Mouse (Mus musculus): ENCODE measurements around the gene Tet3.

DNA sequence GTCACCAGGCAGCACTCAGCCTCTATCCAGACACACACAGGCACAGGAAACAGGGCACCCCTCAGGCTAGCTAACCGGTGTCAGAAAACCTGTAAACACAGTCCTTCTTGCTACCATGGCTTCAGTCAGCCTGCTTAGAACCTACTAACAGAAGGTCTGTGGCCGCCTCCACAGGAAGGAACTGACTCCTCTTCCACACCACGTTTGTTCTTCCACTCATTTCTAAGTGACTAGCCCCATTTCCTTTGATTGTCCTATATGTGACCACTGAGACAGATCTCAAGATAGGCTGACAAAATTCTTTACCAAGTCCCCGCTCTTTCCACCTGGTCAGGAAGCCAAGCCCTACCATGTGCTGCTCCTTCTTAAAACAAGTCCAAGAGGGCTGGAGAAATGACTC, 10.0 kb downstream of the Tet3 start:
- TF ChIP-seq CTCF (IDR thresholded peaks at IDR 0.05) = no peak
- TF ChIP-seq EP300 (IDR thresholded peaks at IDR 0.05) = no peak
